Mouse (Mus musculus): ENCODE results near the gene Resp18. TPM values are rescaled to one million over a fixed set of nuclear protein-coding genes. Genes with fewer than 3 reads are reported as not detected.
"Not testable (repeated sequence)": the region's sequence is repeated elsewhere in the genome, so short reads cannot be mapped to it uniquely, and the experiment has no call there.

Resp18 gene
- total RNA-seq, 2 experiments from 2014 or later: 72.5 to 81.7 TPM

GRCm38 (mm10) chr1:75244836-75245235, 33.4 kb downstream of the Resp18 start:
- DNase-seq (ENCODE audit: extremely low spot score in 1 of 2, low spot score in 2 of 2): peak in 1 of 2 experiments; percentile 66
- intact Hi-C loops (cut with DNase I): no loop called here

- intact Hi-C loops (cut with DNase I): no loop called here
- DNase-seq (ENCODE audit: extremely low spot score in 1 of 2, low spot score in 2 of 2): no peak
These were observed 33.9 kb downstream of the Resp18 start for GRCm38 (mm10) chr1:75244175-75244826.

GRCm38 (mm10) chr1:75243411-75243810, 34.8 kb downstream of the Resp18 start:
- no peak for DNase-seq (ENCODE audit: extremely low spot score in 1 of 2, low spot score in 2 of 2)
- intact Hi-C loops (cut with DNase I): no loop called here

GRCm38 (mm10) chr1:75239591-75239990, 38.6 kb downstream of the Resp18 start:
- intact Hi-C loops (cut with DNase I): no loop called here
- DNase-seq (ENCODE audit: extremely low spot score in 1 of 2, low spot score in 2 of 2): no peak

- intact Hi-C loops (cut with DNase I): no loop called here
- DNase-seq (ENCODE audit: extremely low spot score in 1 of 2, low spot score in 2 of 2): peak; percentile 77 to 90
These were observed 41.8 kb downstream of the Resp18 start, which contains the start of gene Dnajb2 for GRCm38 (mm10) chr1:75236117-75237050. Gene Dnajb2 (plus strand): TSS chr1:75236406.

GRCm38 (mm10) chr1:75234606-75235005, 43.6 kb downstream of the Resp18 start:
- DNase-seq (ENCODE audit: extremely low spot score in 1 of 2, low spot score in 2 of 2): peak; percentile 63 to 74
- intact Hi-C loops (cut with DNase I): no loop called here

GRCm38 (mm10) chr1:75232489-75232888, 45.7 kb downstream of the Resp18 start:
- intact Hi-C loops (cut with DNase I); DNase-seq (ENCODE audit: extremely low spot score in 1 of 2, low spot score in 2 of 2): not testable (repeated sequence)

GRCm38 (mm10) chr1:75231664-75232152, 46.5 kb downstream of the Resp18 start, which contains the start of gene A630095N17Rik:
Gene A630095N17Rik (minus strand): TSS chr1:75232102.
- no peak for DNase-seq (ENCODE audit: extremely low spot score in 1 of 2, low spot score in 2 of 2)
- intact Hi-C loops (cut with DNase I): no loop called here

- intact Hi-C loops (cut with DNase I): no loop called here
- no peak for DNase-seq (ENCODE audit: extremely low spot score in 1 of 2, low spot score in 2 of 2)
These were observed 47.0 kb downstream of the Resp18 start for GRCm38 (mm10) chr1:75231224-75231623.

- intact Hi-C loops (cut with DNase I): no loop called here
- DNase-seq (ENCODE audit: extremely low spot score in 1 of 2, low spot score in 2 of 2): no peak
These were observed 47.8 kb downstream of the Resp18 start for GRCm38 (mm10) chr1:75230335-75230994.

GRCm38 (mm10) chr1:75229158-75229557, 49.1 kb downstream of the Resp18 start:
- intact Hi-C loops (cut with DNase I): no loop called here
- no peak for DNase-seq (ENCODE audit: extremely low spot score in 1 of 2, low spot score in 2 of 2)

- intact Hi-C loops (cut with DNase I): no loop called here
- no peak for DNase-seq (ENCODE audit: extremely low spot score in 1 of 2, low spot score in 2 of 2)
These were observed 50.6 kb downstream of the Resp18 start for GRCm38 (mm10) chr1:75227653-75228052.

- DNase-seq (ENCODE audit: extremely low spot score in 1 of 2, low spot score in 2 of 2): no peak
- intact Hi-C loops (cut with DNase I): no loop called here
These were observed 52.1 kb downstream of the Resp18 start for GRCm38 (mm10) chr1:75226138-75226537.

- intact Hi-C loops (cut with DNase I): no loop called here
- no peak for DNase-seq (ENCODE audit: extremely low spot score in 1 of 2, low spot score in 2 of 2)
These were observed 52.7 kb downstream of the Resp18 start for GRCm38 (mm10) chr1:75225473-75225872.

- no peak for DNase-seq (ENCODE audit: extremely low spot score in 1 of 2, low spot score in 2 of 2)
- intact Hi-C loops (cut with DNase I): no loop called here
These were observed 54.7 kb downstream of the Resp18 start for GRCm38 (mm10) chr1:75223532-75223931.

GRCm38 (mm10) chr1:75222926-75223325, 55.3 kb downstream of the Resp18 start:
- DNase-seq (ENCODE audit: extremely low spot score in 1 of 2, low spot score in 2 of 2): no peak

More at GRCm38 (mm10) chr1:75222926-75223325, 55.3 kb downstream of the Resp18 start:
- intact Hi-C loops (cut with DNase I): no loop called here

Measured in left cerebral cortex, postnatal 10 days (tissue).